In the genomic region with DNA sequence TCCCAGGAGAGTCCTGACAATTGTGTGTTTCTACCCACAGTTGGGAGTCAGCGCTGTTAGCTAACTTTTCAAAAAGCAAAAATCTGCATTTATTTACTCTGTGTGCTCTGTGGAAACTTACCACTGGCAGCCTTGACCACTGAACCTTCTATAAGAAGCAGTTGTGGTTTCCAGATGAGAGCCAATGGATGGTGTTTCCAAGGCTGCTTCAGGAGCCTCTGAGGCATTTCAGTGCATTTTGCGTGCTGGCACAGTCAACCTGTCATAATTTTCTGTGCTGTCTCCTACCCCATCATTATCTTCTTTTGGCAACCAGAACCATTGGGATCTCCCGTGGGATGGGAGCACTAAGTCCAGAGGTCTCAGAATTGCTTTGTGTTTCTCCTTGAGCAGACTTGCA, we compare ENCODE assay signal across 34 mouse cellular contexts.
"Had no signal": no experiment of that assay in that cellular context is flagged by ENCODE, and none has a peak within 500 bp of the region (broad histone marks: within the 10 kb centered on the region; RNA-seq: fewer than 3 reads in every experiment).

No protein-coding gene starts in this region.

- H3K9ac ChIP-seq: heart, embryonic 12.5 days; heart, embryonic 13.5 days; heart, embryonic 15.5 days; hindbrain, embryonic 12.5 days; hindbrain, embryonic 13.5 days; hindbrain, embryonic 14.5 days; hindbrain, embryonic 15.5 days; intestine, embryonic 15.5 days; kidney, embryonic 15.5 days had no signal

- H3K27me3 ChIP-seq: heart, embryonic 12.5 days; heart, embryonic 13.5 days; heart, embryonic 15.5 days; hindbrain, embryonic 12.5 days; hindbrain, embryonic 13.5 days; hindbrain, embryonic 15.5 days; intestine, embryonic 15.5 days; kidney, embryonic 15.5 days had no signal

- H3K9me3 ChIP-seq: heart, embryonic 12.5 days; heart, embryonic 13.5 days; heart, embryonic 15.5 days; hindbrain, embryonic 10.5 days; hindbrain, embryonic 12.5 days; hindbrain, embryonic 13.5 days; hindbrain, embryonic 15.5 days; intestine, embryonic 15.5 days; kidney, embryonic 15.5 days had no signal

- H3K36me3 ChIP-seq: heart, embryonic 12.5 days; heart, embryonic 13.5 days; heart, embryonic 15.5 days; hindbrain, embryonic 10.5 days; hindbrain, embryonic 12.5 days; hindbrain, embryonic 13.5 days; hindbrain, embryonic 15.5 days; intestine, embryonic 15.5 days; kidney, embryonic 15.5 days had no signal

- H3K4me1 ChIP-seq: heart, embryonic 13.5 days; heart, embryonic 15.5 days; hindbrain, embryonic 10.5 days; hindbrain, embryonic 12.5 days; hindbrain, embryonic 13.5 days; hindbrain, embryonic 15.5 days; intestine, embryonic 15.5 days; kidney, embryonic 15.5 days had no signal

- H3K4me2 ChIP-seq: heart, embryonic 12.5 days; heart, embryonic 13.5 days; heart, embryonic 15.5 days; hindbrain, embryonic 12.5 days; hindbrain, embryonic 13.5 days; hindbrain, embryonic 14.5 days; hindbrain, embryonic 15.5 days; intestine, embryonic 15.5 days; kidney, embryonic 15.5 days had no signal

- H3K27ac ChIP-seq: heart, embryonic 13.5 days; heart, embryonic 15.5 days; hindbrain, embryonic 10.5 days; hindbrain, embryonic 12.5 days; hindbrain, embryonic 13.5 days; hindbrain, embryonic 14.5 days; hindbrain, embryonic 15.5 days; hindbrain, postnatal 0 days; intestine, embryonic 15.5 days; kidney, embryonic 15.5 days; kidney, postnatal 0 days; layer of hippocampus, adult 2 months; left cerebral cortex, adult 2 months had no signal

- DNase-seq: heart, postnatal 10 days; heart, postnatal 14 days; heart, postnatal 36 days; heart, postnatal 4 days; kidney, adult 11 months; kidney, adult 18-20 months; kidney, adult 2 months; kidney, adult 8-10 months; kidney, adult 9 months; kidney, postnatal 10 days; kidney, postnatal 14 days; kidney, postnatal 25 days; kidney, postnatal 36 days; kidney, postnatal 4 days; layer of hippocampus, adult 9-11 months; layer of hippocampus, postnatal 36 days had no signal

- H3K4me3 ChIP-seq: heart, embryonic 12.5 days; heart, embryonic 13.5 days; heart, embryonic 15.5 days; hindbrain, embryonic 10.5 days; hindbrain, embryonic 12.5 days; hindbrain, embryonic 13.5 days; hindbrain, embryonic 15.5 days; intestine, embryonic 15.5 days; kidney, embryonic 15.5 days; layer of hippocampus, adult 2 months; left cerebral cortex, adult 2 months had no signal

- ATAC-seq: hindbrain, embryonic 16.5 days; hindbrain, postnatal 0 days; inflammation-experienced regulatory T-cells, adult 6 months; intestine, embryonic 15.5 days; intestine, embryonic 16.5 days; intestine, postnatal 0 days had no signal
